Mouse (Mus musculus) myocyte (in vitro differentiated cells): Measurements from ENCODE around the gene Fgf14. TPM values are rescaled to one million over a fixed set of nuclear protein-coding genes. Genes with fewer than 3 reads are reported as not detected.

ENCODE experiments used
- H3K27me3 ChIP-seq: one replicate; pipeline ENCODE4 v1.6.1; 2011; ENCODE audit not compliant: control insufficient read depth, insufficient read depth, insufficient read length
- H3K36me3 ChIP-seq: one replicate; pipeline ENCODE4 v1.6.1; 2011; ENCODE audit not compliant: control insufficient read depth, insufficient read depth
- H3K4me2 ChIP-seq: one replicate; pipeline ENCODE4 v1.6.1; 2011; ENCODE audit warnings: low read depth, control low read depth
- H3K4me3 ChIP-seq: one replicate; pipeline ENCODE4 v1.5.1; 2011; ENCODE audit warnings: mild to moderate bottlenecking, control low read depth, moderate library complexity
- H3K79me2 ChIP-seq: one replicate; pipeline ENCODE4 v1.6.1; 2011; ENCODE audit not compliant: control insufficient read depth, insufficient read depth
- H3ac ChIP-seq: one replicate; pipeline ENCODE4 v1.6.1; 2011; ENCODE audit not compliant: control insufficient read depth, insufficient read length
- CEBPB ChIP-seq: IDR thresholded peaks from 2 replicates; pipeline ENCODE4 v1.6.1; 2011; ENCODE audit warnings: mild to moderate bottlenecking, moderate library complexity; ENCODE audit not compliant: poor library complexity, insufficient read depth, severe bottlenecking
- E2F4 ChIP-seq: IDR thresholded peaks from one replicate; pipeline ENCODE4 v1.6.1; 2011; ENCODE audit warnings: mild to moderate bottlenecking, control low read depth, moderate library complexity; ENCODE audit not compliant: insufficient read depth
- MYOD1 ChIP-seq, 3 experiments: IDR thresholded peaks; one replicate each; pipeline ENCODE4 v1.6.1; 2011; ENCODE audit warnings: control low read depth in 2 of 3, low read depth in 2 of 3, mild to moderate bottlenecking in 2 of 3, moderate library complexity in 1 of 3; ENCODE audit not compliant: insufficient read length in 2 of 3, control insufficient read depth in 1 of 3
- MYOG ChIP-seq, 3 experiments: IDR thresholded peaks; one replicate each; pipeline ENCODE4 v1.6.1; 2011; ENCODE audit warnings: control low read depth in 2 of 3, low read depth in 2 of 3, mild to moderate bottlenecking in 2 of 3; ENCODE audit not compliant: insufficient read length in 2 of 3, control insufficient read depth in 1 of 3, insufficient read depth in 1 of 3
- POLR2A ChIP-seq: IDR thresholded peaks from one replicate; pipeline ENCODE4 v1.6.1; 2011; ENCODE audit warnings: low read depth, mild to moderate bottlenecking, control low read depth, moderate library complexity; ENCODE audit not compliant: insufficient read length
- POLR2AphosphoS2 ChIP-seq: IDR thresholded peaks from one replicate; pipeline ENCODE4 v1.6.1; 2011; ENCODE audit warnings: low read depth, control low read depth; ENCODE audit not compliant: insufficient read length
- REST ChIP-seq: IDR thresholded peaks from one replicate; pipeline ENCODE4 v1.6.1; 2011; ENCODE audit warnings: mild to moderate bottlenecking, control low read depth, moderate library complexity; ENCODE audit not compliant: insufficient read depth, insufficient read length
- SRF ChIP-seq: IDR thresholded peaks from one replicate; pipeline ENCODE4 v1.6.1; 2011; ENCODE audit warnings: low read depth; ENCODE audit not compliant: control insufficient read depth, insufficient read length
- TCF12 ChIP-seq: IDR thresholded peaks from one replicate; pipeline ENCODE4 v1.6.1; 2011; ENCODE audit warnings: mild to moderate bottlenecking, control low read depth; ENCODE audit not compliant: poor library complexity, insufficient read depth, severe bottlenecking
- TCF3 ChIP-seq: IDR thresholded peaks from one replicate; pipeline ENCODE4 v1.6.1; 2011; ENCODE audit warnings: low read depth, control low read depth; ENCODE audit not compliant: insufficient read length
- USF1 ChIP-seq: IDR thresholded peaks from one replicate; pipeline ENCODE4 v1.6.1; 2011; ENCODE audit warnings: low read depth, mild to moderate bottlenecking, control low read depth, moderate library complexity
- polyA plus RNA-seq: library from polyadenylated mRNA; unstranded; fragments of >200 nt; fragmentation: generic; extraction: Trizol; gene quantifications from one replicate; pipeline ENCODE4 v1.2.1, GENCODE M21; 2012; ENCODE audit warnings: missing spikeins

Gene Fgf14
- polyA plus RNA-seq, 1 experiment = not detected

GRCm38 (mm10) chr14:124674536-124675141, 2.3 kb downstream of the Fgf14 start:
- no peaks in the 10 kb centered on the region for H3K27me3 ChIP-seq
- H3K4me3 ChIP-seq = no peak overlapping the region
- no peak overlapping the region for H3K4me2 ChIP-seq
- H3K79me2 ChIP-seq = no peaks in the 10 kb centered on the region
- TF ChIP-seq CEBPB (no peak), MYOG (IDR thresholded peaks at IDR 0.05; ENCODE audit: control insufficient read depth in 1 of 3, insufficient read depth in 1 of 3, insufficient read length in 2 of 3, low read depth in 2 of 3) (no peak), TCF12 (no peak), MYOD1 (IDR thresholded peaks at IDR 0.05; ENCODE audit: control insufficient read depth in 1 of 3, insufficient read length in 2 of 3, low read depth in 2 of 3) (no peak), SRF (no peak), REST (no peak)
- no peaks in the 10 kb centered on the region for H3K36me3 ChIP-seq
- H3ac ChIP-seq = no peak overlapping the region

GRCm38 (mm10) chr14:124669739-124670138, 7.2 kb downstream of the Fgf14 start:
- no peak for TF ChIP-seq E2F4
- no peak for TF ChIP-seq TCF3
- no peak for TF ChIP-seq USF1
- TF ChIP-seq MYOG (IDR thresholded peaks at IDR 0.05; ENCODE audit: control insufficient read depth in 1 of 3, insufficient read depth in 1 of 3, insufficient read length in 2 of 3, low read depth in 2 of 3) = no peak
- Histone ChIP-seq H3K27me3 (no peaks in the 10 kb centered on the region), H3K4me3 (no peak overlapping the region), H3K36me3 (no peaks in the 10 kb centered on the region), H3K79me2 (no peaks in the 10 kb centered on the region), H3ac (no peak overlapping the region), H3K4me2 (no peak overlapping the region)

DNA sequence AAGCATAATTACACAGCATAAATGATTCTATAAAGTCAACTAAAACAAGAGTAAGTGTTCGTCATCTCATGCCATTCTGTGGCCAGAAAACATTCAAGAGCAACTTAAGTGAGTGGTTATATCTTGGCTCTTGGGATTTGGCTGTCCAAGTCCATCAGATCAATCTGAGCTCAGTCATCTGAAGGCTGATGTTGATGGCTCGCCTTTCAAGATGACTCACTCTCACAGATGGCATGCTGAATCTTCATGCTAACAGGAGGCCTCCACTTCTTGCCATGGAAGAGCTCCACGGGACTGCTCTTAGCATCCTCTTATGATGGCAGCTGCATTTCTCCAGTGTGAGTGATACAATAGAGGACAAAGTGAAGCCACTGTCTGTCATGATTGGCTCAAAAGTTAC, 34.1 kb downstream of the Fgf14 start:
- no peaks in the 10 kb centered on the region for H3K79me2 ChIP-seq
- H3K36me3 ChIP-seq = no peaks in the 10 kb centered on the region
- TF ChIP-seq MYOG (IDR thresholded peaks at IDR 0.05; ENCODE audit: control insufficient read depth in 1 of 3, insufficient read depth in 1 of 3, insufficient read length in 2 of 3, low read depth in 2 of 3) (no peak), TCF3 (no peak), TCF12 (no peak), MYOD1 (IDR thresholded peaks at IDR 0.05; ENCODE audit: control insufficient read depth in 1 of 3, insufficient read length in 2 of 3, low read depth in 2 of 3) (no peak)
- no peak overlapping the region for H3K4me2 ChIP-seq
- H3ac ChIP-seq = no peak overlapping the region
- H3K4me3 ChIP-seq = no peak overlapping the region
- no peaks in the 10 kb centered on the region for H3K27me3 ChIP-seq

GRCm38 (mm10) chr14:124634881-124635280, 42.0 kb downstream of the Fgf14 start:
- Histone ChIP-seq H3K36me3 (no peaks in the 10 kb centered on the region), H3ac (no peak overlapping the region), H3K4me3 (no peak overlapping the region), H3K79me2 (no peaks in the 10 kb centered on the region), H3K27me3 (no peaks in the 10 kb centered on the region), H3K4me2 (no peak overlapping the region)
- no peak for TF ChIP-seq TCF12
- TF ChIP-seq POLR2AphosphoS2 = no peak
- no peak for TF ChIP-seq E2F4
- no peak for TF ChIP-seq MYOD1 (IDR thresholded peaks at IDR 0.05; ENCODE audit: control insufficient read depth in 1 of 3, insufficient read length in 2 of 3, low read depth in 2 of 3)
- no peak for TF ChIP-seq MYOG (IDR thresholded peaks at IDR 0.05; ENCODE audit: control insufficient read depth in 1 of 3, insufficient read depth in 1 of 3, insufficient read length in 2 of 3, low read depth in 2 of 3)
- TF ChIP-seq TCF3 = no peak
- no peak for TF ChIP-seq POLR2A

GRCm38 (mm10) chr14:124613473-124613872, 63.5 kb downstream of the Fgf14 start:
- no peaks in the 10 kb centered on the region for H3K27me3 ChIP-seq
- no peak for TF ChIP-seq TCF12
- TF ChIP-seq TCF3 = no peak
- TF ChIP-seq E2F4 = no peak
- no peak for TF ChIP-seq CEBPB
- TF ChIP-seq SRF = no peak
- TF ChIP-seq REST = no peak
- TF ChIP-seq POLR2AphosphoS2 = no peak
- no peaks in the 10 kb centered on the region for H3K36me3 ChIP-seq
- no peak overlapping the region for H3ac ChIP-seq
- H3K79me2 ChIP-seq = no peaks in the 10 kb centered on the region
- no peak overlapping the region for H3K4me3 ChIP-seq
- no peak overlapping the region for H3K4me2 ChIP-seq
